Mouse (Mus musculus): ENCODE measurements around the gene Car5a.

Car5a gene

DNA sequence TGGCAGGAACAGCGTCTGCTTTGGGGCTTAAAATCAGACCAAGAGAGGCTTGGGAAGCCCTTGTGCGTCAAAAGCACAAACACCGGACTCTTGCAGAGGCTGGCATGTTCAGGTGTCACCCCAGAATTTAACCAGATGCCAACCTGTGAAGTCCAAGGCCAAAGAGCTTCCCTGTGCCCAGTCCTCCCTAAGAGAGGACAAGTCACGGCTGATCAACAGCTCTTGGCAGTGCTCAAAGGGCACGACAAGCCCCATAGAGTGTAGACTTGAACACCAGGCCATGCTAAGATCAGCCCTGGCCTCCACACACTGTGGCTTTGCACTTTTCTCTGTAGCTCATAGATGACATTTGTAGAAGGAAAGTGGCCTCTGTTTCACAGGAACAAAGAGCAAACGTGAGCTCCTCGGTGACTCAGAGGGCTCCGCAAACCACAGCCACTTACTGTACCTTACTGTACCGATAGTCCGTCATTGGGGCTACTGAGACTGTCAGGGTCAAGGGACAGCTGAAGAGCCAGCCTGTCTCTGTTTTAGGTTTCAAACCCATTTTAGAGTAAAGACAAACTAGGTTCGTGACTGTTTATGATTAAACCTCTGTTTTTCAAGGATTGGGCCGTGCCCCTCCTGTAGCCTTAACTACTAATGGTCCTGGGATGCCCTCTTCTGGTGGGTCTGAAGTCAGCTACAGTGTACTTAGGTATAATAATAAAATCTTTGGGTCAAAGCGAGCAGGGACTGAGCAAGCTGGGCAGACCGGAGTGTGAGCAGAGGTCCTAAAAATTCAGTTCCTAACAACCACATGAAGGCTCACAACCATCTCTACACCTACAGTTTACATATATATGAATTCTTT lies 11.8 kb downstream of the Car5a start:
- no peak for DNase-seq

DNA sequence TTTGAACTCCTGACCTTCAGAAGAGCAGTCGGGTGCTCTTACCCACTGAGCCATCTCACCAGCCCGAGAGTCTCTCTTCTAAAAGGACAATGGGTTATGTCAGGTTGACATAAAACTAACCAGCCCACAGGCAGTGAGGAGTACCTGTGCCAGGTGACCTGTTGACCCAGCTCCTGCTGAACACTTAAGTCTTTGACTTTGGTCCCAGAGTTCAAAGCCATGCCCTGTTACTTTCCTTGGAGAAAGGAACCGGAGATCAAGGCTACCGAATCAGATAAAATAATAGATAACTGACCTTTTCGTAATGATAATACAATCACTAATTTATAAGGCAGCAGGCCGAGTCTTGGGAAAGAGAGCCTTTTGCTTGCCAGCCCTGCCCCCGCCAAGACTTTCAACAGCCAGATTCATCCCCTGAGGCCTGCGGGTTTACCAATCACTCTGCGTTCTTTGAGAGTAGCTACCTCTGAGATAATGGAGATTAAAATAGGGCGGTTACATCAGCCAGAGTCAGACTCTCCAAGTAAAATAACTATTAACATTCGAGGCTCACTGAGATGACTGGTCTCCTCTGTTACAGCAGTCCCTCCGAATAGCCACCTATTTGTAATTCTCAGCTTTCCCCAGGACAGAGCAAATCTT lies 12.6 kb downstream of the Car5a start:
- DNase-seq, result no peak

DNA sequence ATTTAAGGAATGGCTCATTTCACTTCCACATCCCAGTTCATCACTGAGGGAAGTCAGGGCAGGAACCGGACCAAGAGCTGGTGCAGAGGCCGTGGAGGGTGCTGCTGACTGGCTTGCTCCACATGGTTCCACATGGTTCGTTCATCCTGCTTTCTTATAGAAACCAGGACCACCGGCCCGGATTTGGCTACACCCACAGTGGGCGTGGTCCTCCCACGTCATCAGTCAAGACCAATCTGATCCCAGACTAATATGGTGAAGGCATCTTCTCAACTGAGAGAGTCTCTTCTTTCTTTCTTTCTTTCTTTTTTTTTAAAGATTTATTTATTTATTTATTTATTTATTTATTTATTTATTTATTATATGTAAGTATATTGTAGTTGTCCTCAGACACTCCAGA lies 13.1 kb downstream of the Car5a start:
- no peak for DNase-seq

DNA sequence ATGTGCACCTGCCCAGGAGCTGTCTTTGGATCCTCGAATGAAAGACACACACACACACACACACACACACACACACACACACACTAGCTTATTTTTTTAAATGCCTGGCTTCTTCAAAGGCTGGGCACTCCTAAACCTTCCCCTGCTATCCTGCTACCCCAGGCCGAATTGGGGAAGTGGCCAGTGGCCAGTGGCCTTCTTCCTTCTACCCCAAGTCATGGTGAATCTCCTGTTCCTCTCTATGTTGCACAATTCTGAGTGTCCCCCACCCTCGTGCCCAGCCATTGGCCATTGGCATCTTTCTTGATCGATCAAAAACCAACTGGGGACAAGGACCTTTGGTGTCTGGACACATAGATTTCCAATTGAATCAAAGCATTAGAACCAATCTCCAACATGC lies 14.7 kb downstream of the Car5a start:
- no peak for DNase-seq

DNA sequence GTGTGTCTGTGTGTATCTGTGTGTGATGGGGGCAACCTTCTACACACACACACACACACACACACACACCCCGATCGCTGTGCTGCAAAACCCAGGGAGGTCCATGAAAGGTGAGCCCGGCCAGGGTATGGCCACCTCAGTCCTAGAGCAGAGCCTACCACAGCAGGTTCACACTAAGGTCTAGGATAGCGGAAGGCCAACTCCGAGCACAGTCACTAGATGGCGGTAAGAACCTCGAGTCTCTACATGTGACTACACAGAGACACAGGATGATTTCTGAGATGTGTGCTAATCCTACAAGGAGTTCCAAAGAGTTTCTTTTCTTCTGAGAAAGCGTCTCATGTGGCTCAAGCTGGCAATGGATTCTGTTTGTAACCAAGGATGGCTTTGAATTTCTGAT lies 17.4 kb downstream of the Car5a start:
- peak; percentile 53 to 79 for DNase-seq

DNA sequence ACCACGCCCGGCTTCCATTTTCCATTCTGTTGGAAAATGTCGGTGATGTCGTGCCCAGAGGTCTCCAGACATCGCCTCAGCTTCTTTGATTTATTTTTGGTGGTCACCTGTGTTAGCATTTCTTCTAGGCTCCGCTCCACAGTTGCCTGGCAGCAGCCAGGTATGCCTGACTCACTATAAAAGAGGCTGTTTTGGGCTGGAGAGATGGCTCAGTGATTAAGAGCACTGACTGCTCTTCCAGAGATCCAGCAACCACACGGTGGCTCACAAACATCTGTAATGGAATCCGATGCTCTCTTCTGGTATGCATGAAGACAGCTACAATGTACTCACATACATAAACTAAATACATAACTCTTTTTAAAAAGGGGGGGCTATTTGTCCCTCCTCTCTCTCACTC lies 18.4 kb downstream of the Car5a start:
- no peak for DNase-seq

DNA sequence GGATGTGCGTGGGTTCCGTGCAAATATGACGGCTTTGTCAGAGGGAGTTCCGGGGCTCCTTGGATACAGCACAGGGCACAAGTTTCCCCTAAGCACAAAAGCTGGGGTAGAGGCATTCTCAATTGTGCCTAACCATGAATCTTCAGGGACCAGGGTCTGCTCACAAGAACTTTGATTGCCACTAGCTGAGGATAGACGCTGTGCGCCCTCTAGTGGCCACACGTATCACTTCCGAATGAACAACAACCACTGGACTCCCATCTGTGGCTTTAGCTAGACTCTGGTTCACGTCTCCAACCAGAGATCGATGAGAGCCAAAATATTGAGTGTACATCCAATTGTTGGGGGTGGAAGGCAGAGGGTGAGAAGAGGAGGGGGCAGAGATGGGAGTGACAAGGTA lies 19.1 kb downstream of the Car5a start:
- DNase-seq, result peak; percentile 71 to 90

DNA sequence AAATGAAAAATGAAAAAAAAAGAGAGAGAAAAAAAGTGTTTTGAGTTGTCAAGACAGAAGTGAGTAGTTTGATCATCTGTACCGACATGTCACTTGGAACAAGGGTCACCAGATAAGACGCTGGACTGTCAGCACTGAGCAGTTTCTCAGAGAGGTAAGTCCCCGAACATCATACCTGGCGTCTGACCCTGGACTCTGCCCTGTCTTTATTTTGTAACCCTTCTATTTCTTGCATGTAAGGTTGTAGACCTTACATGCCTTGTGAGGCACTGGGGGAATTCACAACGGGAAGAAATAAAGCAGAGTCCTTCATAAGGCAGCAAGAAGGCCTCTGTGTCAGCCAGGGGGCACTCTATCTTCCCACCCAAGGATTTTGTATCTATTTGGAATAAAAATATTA lies 20.0 kb downstream of the Car5a start:
- no peak for DNase-seq

DNA sequence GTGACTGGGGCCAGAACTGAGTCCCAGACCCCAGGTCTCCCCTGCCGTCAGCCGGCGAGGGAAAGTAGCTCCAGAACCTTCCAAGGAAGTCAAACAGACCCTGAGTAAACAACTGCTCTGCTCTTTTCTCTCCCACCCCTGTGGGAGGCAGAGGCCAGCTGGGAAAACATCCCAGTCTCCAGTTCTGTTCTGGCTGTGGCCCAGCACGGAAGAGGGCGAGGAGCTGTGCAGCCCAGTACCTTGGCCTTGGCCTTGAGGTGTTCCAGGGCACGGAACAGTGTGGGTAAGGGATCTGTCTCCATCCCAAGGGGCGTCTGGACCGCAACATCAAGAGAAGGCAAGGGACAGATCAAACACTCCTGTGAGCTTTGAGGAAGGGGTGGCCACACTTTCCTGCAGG lies 22.6 kb downstream of the Car5a start:
- DNase-seq, result peak in 1 of 2 experiments; percentile 53

DNA sequence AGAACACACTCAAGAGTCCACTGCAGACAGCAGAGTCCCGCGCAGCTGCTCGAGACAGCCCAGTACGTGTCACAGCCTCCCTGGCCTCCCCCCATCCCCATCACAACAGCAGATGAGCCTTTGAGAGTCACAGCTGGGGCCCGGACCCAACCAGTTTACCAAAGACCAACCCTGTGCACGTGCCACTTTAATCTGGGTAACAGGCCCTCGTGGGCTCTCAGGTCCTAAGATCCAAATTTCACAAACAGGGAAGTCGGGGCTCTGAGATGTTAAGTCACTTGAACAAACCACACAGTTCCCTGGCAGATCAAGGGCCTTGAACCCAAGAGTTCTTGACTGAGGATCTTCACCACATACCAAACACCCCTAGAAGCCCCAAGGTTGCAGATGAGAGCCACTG lies 23.1 kb downstream of the Car5a start:
- no peak for DNase-seq

DNA sequence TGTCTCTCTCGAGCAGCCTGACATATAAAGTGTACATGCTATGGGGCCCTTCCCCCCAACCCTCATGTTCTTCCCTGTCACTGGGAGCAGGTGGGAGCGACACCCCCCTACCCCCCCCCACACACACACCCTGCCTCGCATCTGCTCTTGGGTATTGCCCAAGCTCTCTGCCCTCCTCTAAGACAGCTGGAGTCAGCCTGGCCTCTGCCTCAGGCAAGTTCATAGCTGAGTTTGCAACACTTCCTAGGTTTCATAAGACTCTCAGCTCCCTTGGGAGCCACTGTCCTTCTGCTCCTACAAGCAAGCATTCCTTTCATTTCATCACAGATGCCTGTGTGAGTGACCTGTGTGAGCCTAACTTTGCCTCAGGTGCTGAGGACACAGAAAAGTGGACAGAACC lies 25.0 kb downstream of the Car5a start:
- no peak for DNase-seq

DNA sequence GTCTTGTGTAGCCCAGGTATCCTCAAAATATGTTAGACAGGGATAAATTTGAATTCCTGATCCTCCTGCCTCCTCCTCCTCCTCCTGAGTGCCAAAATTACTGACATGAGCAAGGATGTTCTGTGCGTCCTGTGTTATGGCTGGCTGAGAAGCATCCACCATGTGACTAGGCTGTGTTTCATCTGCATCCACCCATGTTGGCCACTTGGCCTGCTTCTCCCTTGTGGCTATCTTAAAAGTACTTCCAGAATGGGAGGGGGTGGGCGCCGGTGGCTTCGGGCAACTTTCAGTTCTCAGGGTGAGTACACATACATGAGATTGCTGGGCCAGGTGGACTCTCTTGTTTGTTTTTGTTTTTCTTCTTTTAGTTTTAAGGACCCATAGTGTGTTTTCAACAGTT lies 25.5 kb downstream of the Car5a start:
- no peak for DNase-seq

DNA sequence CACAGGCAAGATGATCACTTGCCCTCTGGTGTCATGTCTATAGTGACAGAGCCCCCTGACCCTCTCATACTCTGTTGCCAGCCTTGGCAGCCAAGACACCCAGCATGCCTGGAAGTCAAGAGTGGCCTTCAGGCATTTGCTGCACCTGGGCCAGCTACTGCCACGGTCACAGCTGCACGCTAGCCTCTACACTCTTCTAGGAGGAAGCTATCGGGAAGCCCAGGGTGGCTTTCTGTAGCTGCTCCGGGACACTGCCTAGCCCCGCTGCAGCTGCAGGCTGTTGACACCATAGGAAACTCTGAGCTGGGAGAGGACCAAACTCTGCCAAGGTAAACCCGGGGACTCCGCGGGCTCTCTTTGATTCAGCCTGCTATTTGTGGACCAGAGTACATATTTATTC lies 31.3 kb downstream of the Car5a start:
- no peak for DNase-seq

DNA sequence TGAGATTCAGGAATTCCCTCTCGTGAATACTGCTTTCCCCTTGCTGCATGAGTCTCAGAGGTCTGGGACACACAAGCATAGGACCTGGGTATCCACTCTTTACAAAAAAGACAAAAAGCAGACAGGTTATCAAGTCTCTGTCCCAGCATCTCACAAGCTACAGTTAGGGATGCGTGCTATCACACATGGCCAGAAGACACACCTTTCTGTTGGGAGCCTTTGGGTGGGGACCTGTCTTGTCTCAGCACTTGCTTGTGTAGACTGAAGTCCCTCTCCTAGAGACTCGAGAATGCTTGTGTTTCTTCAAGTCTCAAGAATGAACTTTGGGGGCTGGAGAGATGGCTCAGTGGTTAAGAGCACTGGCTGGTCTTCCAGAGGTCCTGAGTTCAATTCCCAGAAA lies 31.9 kb downstream of the Car5a start:
- no peak for DNase-seq

DNA sequence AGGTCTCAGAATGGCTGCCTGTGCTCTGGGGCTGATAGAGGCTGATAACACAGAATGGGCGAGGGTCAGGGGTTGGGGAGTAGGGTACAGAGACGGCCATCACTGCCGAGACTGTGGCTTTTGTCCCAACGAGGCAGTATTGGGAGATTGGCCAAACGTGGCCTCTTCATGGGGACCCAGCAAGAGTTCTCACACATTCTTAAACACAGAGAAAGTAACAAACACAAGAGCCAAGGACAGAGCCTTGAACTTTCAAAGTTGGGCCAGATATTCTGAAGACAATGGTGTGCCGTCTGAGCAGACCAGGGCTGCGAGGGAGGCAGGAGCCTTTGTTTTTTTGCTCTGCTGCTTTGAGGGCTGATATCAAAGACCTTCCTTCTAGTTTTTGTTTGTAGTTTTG lies 32.7 kb downstream of the Car5a start:
- DNase-seq, result no peak

DNA sequence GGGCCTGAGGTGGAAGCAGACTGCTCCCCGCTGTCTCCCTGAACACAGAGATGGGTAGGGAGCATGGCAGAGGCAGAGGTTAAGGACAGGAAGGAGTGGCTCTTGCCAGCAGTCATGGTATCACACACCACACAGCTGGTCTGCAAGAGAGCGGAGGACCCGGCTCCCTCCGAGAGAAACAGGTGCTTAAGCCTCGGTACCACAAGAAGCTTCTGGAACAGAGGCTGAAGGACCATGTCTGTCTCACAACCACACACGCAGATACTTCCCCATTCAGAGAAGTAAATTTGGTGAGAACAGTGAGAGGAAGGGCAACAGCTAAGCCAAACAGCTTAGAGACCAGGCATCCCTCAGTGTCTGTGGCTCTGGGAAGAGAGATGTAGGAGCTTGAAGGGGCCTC lies 33.3 kb downstream of the Car5a start:
- no peak for DNase-seq

DNA sequence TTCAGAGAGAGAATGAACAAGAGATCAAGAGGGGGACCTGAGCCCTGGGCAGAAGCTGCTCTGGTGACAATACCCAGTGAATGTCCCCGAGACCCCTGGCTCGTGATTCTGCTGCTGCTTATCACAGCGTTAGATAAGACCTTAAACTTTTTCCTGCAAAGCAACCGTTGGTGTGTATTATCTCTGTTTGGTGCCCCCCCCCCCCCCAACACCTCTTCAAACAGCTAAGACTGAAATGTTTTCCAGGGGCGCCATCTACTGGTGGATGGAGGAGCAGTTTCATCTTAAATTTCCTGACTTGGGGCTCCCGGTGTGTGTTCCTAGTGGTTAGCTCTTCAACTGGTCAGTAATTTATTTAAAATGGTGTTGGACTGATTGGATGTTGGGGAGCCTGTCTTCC lies 35.0 kb downstream of the Car5a start:
- DNase-seq, result peak; percentile 73 to 87

DNA sequence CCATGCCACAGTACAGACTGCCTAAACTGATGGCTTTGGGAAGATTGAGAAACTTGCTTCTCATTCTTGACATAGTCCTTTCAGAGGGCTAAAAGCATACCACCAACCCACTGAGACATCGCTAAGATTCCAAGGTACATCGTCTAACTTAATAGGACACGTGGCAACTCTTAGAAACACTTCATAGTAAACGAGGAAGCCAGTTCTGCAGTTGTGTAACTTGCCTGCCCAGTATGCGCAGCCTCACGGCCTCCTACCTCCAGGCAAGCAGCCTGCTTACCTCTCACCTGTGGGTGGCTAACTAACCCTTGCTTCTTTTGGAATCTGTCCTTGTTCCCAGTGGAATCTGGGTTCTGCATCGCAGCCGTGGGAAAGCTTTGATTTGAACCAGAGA lies 35.6 kb downstream of the Car5a start:
- no peak for DNase-seq

DNA sequence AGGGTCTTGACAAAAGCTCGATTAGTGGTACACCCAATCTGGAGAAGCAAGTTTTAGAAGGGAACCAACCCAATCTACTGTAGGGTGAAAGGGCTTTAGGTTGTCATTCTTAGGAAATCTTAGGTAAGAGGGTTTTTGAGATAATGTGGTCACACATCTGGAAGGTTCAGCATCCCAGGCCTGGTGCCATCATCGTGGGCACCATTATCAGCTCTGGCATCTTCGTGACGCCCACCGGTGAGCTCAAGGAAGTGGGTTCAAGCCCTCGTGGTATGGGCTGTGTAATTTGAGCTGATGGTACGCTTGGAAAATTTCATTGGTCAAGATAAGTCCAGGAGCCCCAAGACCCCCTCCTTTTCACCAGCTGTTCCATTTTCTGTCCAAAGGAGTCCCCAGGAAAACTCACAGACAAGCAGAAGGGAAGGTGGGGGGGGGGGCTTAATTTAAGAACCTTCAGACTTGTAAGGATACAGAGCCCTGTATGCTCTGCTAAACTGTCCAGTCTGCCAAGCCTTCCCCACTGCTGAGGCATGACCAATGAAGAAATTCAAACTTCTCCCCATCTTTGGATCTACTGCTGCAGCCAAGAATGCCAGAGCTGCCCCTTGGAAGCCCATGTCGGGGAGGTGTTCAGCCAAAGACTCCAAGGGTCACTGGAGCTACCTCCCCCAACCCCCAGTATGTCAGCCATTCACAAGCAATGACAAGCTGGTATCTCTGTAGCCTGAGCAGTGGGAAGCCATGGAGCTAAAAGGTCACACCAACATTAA lies 36.1 kb downstream of the Car5a start:
- no peak for DNase-seq

DNA sequence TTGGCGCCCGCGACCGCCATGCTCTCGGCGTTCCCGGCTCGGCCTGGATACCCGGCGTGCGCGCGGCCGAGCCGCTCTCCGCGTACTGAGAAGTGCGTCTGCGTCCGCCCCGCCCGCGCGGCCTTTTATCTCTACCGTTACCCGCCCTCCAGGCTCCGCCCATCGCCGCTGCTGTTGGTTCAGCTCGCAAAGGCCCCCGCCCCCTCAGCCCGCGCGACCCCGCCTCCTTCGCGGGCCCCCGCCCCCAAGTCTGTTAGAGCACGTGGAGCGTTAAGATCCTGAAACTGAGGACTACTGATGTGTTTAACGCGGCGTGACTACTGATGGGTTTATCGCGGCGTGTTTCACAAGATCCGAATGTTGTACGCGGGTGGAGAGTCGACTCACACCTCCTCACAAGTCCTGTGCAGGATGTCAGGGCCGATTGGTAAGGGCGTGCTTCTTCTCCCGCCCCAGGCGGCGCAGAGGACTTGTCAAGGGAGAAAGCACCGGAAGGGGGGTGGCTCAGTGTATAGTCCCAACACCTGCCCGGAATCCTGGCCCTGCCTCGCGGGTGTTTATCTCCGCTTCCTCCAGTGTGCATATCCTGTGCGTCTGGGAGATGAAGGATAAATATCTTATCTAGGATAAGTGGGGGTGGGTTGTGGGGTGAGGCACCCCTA lies 37.0 kb downstream of the Car5a start, which contains the start of gene Slc7a5:
Gene Slc7a5, minus strand, starts transcription at position 108 of the 662 bp plus-strand sequence.
- peak; percentile 97 to 99 for DNase-seq

DNA sequence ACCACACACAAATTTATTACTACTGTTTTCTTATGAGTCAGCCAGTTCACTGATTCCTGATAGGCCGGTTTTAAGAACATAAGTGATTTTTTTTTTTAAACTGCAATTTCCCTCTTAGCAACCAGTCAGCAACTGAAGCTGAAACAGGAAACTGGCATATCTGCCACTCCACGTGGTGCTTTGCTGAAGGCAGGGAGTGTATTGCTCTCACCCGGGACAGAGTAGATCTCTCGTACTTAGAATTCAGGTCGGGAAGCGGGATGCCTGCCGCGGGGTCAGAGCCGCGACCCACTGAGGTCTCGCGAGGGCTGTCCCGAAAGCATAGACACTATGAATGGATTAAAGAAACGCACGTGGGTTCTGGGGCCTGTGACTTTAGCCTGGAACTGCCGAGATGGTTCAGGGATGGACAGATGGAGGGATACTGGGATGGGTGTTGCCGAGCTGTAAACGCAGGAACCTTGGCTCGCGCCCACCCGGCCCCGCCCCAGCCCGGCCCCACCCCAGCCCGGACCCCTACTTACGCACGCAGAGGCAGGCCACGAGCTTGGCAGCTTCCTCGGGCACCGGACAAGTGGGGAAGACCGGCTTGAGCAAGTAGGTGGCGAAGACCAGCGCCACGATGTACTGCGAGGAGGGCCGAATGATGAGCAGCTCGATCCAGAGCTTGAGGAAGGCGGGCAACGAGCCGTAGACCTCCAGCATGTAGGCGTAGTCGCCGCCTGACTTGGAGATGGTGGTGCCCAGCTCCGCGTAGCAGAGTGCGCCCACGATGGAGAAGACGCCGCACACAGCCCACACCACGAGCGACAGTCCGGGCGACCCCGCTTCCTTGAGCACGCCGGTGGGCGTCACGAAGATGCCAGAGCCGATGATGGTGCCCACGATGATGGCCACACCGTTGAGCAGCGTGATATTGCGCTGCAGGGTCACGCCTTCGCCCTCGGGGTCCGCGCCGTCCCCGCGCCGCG lies 37.9 kb downstream of the Car5a start:
- DNase-seq, result peak in 1 of 2 experiments; percentile 21

DNA sequence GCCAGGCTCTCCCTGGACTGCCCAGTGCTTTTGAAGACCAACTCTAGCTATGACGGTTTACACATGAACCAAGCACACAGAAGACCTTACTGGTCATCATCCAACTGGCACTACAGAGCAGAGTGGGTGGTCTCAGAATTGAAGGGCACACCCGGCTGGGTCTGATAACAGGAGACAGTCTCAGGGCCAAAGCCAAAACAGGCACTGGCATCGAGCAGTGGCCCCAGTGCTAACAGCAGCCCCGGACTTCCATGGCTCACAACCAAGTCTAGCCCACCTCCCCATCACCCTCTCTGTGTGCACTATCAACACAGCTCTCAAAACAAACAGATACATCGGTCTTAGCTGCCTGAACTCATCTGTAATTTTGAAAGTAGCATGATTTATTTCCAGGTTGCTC lies 38.8 kb downstream of the Car5a start:
- no peak for DNase-seq

All from kidney, postnatal 36 days (tissue).